Mouse (Mus musculus) embryo, embryonic 10 days (tissue): ENCODE measurements around the gene Gstt2.

ENCODE experiments used
- DNase-seq: peaks from one replicate; pipeline ENCODE4 v3.0.0-alpha.2; 2015; ENCODE audit warnings: low spot score

The Gstt2 gene

GRCm38 (mm10) chr10:75837248-75837759 is at the start of gene Gstt2:
Gstt2 (minus strand) TSS chr10:75837424.
- DNase-seq, result peak; percentile 99

DNA sequence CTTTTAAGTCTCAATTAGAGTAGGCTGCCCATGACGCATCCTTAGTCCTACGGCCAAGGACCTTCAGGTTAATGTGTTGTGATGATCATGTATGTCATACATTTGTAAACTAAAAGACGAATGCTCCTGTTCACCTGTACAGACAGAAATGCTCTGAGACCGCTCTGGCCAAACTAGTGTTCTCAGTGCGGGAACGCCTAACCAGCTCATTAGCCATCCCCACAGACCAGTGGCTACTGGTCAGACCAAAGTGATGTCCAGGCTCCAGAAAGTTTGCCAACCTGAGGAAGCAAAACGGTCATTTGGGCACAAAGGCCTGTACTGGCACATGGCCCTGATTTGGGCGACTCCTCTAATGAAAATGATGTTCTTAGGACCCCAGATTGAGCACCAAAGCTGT is 47.5 kb upstream of the Gstt2 start:
- DNase-seq, result no peak

DNA sequence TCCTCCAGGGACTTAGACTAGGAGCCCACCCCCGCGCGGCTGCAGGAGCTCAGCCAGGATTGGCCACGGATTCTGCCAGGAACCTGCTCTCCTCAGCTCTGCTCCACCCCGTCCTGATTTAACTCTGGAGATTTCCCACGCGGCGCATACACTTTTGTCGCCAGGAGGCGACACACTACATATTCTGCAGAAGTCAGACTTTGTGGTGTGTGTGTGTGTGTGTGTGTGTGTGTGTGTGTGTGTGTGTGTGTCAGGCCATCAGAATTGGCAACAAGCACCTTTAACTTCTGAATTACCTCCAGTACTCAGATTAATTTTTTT is 46.0 kb upstream of the Gstt2 start:
- DNase-seq, result peak; percentile 75

DNA sequence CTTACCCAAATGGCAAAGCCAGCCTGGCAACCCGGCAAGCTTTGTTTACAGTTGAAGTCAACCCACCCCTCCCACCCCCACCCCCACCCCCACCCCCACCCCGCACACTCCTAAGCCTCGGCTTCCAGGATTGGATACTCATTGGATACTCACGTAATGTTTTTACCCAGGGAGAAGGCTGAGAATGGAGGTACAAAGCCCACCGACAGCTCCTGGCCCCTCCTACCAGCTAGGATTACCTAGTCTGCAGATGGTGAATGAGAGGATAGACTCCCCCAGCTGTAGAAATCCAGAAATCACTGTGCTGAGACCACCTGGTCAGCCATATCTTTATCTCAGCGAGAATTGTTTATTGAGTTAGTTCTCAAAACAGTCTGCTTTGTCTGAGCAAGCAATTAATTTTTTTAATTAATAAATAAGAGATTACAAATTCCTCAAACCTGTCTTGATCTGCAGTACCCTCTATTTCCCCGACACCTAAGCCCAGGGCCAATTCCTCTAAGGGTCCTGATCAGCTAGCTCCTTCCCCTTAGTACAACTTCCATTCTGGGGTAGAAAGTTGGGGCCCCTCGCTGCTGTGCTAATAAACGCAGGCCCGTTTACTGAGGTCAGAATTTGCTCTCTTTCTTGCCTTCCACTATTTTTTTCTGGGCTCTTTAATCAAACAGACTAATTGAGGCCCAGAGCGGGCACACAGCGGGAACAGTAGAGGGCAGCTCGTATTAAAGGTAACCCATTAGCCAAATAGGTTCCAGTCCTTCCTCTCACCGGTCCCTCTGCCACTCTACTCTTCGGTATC is 45.4 kb upstream of the Gstt2 start:
- peak; percentile 51 for DNase-seq

DNA sequence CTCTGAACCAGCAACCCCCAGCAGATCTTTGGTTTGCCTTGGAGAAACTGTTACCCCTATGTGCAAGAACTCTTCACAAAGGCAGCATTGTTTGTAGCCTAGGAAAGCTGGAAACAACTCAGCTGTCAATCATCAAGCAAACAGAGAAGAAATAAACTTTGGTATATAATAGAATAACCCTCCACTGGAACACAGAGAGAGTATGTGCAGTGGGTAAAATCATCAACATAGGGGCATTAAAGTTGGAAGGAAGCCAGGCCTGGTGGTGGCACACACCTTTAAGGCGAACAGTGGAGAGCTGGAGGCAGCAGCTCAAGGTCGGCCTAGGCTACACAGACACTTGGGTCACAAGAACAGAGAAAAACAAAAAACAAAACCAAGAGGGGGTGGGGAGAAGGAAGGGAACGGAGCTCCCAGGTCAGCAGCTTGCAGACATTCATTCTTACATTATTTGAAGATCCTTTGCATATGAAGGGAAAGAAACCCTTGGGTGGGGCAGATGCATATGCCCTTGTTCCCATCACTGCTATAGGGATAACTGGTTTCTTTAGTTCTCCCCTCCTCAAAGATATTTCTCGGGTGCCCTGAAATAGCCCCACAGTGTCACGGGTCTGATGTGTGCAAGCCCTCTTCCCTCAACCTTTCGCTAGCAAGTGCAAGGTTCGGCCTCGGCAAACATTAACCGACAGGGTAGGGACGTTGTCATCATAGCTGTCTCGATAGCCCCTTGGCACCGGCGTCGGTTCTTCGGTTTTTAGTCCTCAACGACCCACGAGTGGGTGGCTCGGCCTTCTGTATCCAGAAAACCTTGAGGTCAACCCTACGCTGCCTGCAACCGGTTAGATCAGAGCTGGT is 44.6 kb upstream of the Gstt2 start:
- DNase-seq, result no peak

- DNase-seq, result no peak
Observed at GRCm38 (mm10) chr10:75880771-75881577, 43.8 kb upstream of the Gstt2 start.

DNA sequence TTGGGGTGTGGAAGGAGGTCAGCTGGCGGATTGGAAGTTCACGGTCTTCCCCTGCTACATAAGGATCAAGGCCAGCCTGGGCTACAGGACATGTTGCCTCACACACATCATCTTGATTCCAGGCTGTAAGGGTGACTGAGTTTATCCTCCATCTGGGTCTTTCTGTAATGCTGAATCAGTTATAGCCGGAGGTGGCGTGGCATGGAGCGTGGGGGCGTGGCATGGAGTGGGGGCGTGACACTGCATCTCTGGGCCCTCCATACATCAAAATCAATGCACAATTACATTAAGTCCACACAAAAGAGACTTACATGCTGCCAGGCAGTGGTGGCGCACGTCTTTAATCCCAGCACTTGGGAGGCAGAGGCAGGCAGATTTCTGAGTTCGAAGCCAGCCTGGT is 43.1 kb upstream of the Gstt2 start:
- no peak for DNase-seq

DNA sequence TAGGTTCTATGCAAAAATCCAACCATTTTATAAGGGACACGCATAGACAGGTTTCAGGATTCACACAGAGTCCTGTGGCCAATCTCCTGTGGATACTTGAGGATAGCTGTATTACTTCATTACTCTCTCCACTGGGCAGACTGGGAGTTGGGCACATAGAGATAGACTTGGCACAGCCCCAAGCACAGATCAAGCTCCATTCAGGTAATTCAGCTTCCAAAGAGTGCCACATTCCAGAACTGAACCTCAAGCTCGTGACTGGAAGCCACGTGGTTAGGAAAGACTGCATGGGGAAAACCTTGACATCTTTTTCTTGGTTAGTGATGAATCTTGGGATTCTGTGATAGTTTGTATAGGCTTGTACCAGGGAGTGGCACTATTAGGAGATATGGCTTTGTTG is 41.6 kb upstream of the Gstt2 start:
- DNase-seq, result no peak

GRCm38 (mm10) chr10:75873543-75874170 is 36.4 kb upstream of the Gstt2 start:
- DNase-seq, result peak; percentile 53

DNA sequence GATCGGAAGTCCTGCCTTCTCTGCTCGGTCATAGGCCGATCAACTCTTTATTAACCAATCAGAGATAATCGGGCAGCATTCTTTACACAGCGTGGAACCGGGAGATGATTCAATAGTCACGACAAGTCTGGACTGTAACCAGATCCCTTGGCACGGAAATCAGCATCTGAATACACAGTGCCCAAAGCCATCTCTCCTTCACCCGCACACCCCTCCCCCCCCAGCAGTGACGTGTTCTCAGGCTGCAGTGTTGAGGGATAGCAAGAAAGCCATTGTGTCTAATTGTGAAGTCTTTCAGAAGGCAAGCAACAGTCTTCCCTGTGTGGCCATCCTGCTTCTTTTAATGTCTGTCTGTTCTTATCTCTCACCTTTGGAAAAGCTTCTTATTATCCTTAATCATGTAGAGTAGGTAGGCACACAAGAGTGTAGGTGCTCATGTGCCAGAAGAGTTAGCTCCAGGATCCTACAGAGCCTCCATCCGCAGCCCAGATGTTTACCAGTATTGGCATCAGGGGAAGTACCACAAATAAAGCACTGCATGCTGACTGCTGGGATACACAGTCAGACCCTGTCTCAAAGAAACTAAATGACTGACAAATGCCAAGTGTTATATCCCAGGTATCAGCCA is 35.8 kb upstream of the Gstt2 start:
- DNase-seq, result peak; percentile 95

DNA sequence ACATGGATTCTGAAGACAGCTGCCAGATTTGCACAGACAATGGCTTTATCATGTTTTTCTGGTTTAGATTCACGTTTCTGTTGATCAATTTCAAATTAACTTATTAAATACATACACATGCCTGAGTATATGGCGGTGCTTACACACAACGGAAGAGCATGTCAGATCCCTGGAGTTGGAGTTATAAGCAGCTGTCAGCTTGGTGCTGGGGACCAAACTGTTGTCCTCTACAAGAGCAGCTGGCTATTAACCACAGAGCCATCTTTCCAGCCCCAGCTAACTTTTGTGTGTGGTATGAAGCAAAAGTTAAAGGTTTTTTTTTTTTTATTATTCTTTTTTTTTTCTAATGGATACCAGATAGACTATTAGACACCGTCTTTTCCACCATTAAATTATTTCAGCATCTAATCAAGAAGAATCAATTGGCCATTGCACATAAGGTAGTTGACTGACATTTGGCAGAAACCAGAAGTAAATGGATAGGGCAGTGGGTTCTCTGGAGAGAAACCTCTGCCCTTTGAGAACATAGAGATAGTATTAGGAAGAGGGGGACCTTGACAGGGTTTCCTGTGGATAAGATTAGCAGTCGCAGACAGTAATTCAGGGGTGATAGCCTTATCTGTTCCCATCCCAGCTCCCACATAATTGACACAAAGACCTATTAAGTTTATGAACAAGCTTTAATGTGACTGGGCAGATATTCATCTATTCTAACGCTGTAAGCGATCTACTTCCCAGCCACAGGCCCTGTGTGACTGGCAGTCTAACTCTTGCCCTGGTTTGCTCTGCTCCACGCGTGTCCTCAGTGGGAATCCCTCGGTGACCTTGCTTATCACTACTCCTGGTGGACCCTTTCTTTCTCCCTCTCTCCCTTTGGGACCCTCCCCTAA is 35.0 kb upstream of the Gstt2 start:
- no peak for DNase-seq

DNA sequence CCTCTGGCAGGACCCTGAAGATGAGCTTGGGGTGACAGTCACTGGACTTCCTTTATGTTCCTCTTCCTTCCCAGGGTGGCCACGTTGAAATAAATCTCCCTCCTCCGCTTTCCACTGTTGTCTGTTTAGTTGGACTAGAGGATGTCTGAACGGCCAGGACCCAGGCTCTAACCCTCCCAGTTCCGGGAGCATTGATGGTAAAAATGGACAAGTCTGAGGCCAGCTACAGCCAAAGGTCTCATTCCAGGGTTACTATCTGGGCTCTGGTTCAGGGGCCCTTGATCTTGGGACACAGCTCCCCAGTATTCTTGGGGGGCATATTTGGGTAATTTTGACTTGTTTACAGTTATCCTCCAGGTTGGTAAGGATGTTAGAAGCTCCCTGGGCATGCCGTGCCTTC is 24.4 kb upstream of the Gstt2 start:
- DNase-seq, result no peak

GRCm38 (mm10) chr10:75860746-75861145 is 23.5 kb upstream of the Gstt2 start:
- DNase-seq, result no peak

DNA sequence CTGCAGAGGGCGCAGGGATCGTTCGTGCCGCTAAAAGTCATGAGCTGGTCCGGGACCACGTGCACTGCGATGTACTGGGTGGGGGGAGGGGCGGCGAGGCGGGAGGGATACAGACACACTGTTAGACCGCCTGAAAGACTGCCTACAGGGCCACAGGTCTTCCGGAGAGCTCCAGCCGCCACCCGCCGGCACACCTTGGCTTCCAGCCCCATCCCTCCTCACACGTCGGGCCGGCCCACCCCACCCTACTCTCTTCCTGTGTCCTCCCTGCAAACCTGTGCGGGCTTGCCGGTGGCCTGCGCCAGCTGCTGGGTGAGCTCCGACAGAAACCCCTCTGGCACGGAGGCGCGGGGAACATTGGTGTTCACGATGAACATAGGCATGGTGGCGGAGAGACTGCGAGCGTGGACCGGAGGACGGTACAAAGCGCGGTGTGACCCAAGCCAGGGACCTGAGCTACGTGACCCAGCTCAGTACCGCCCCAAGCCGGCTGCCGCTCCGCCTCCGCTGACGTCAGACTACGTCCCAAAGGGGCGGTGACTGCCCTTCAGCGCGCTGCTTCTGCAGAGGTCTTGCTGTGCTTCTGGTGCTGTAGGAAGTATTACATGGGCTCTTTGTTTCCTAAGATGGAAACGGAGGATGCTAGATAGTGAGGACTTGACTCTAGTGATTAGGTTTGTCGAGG is 22.7 kb upstream of the Gstt2 start, which contains the start of gene Mif:
Gene Mif, minus strand, starts transcription at position 455 of the 685 bp plus-strand sequence.
- DNase-seq, result peak; percentile 99

- peak; percentile 83 for DNase-seq
Observed at GRCm38 (mm10) chr10:75859107-75859746, 22.0 kb upstream of the Gstt2 start.

GRCm38 (mm10) chr10:75857598-75857997 is 20.4 kb upstream of the Gstt2 start:
- DNase-seq, result no peak

GRCm38 (mm10) chr10:75856976-75857375 is 19.8 kb upstream of the Gstt2 start:
- DNase-seq, result no peak

DNA sequence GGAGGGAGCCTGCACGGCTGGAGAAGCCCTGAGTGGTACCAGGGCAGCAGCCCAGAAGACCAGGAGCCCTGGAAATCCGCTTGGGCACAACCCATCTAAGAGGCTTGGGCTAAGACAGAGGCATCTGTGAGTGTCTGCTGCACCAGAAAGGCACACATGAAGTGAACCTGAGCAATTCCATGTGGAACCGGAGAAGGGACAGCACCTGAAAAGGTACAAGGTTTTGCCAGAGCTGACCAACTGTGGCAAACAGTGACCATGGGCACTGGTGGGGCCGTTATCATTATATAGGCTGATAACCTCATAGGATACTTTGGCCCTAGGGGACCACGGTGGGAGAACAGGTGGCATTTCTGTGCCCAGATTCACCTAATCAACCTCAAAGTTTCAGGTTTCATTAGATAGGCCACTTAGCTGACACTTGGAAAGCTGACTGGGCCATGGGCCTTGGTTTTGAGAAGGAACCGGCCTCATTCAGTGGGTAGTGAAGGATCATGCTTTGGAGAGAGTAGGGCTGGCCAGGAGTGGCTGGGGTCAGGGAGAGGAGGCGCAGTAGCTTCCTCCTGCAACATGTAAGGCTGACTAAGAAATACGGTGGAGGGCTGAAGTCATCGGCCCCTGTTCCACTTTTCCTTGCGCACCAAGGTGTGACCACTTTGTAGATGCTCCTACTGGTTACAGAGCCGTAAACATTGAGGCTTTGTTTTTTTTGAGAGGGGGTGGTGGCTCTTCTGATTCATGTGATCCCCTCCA is 19.1 kb upstream of the Gstt2 start:
- no peak for DNase-seq
